Mouse (Mus musculus): ENCODE results near the gene Oxct2a. TPM values are rescaled to one million over a fixed set of nuclear protein-coding genes. Genes with fewer than 3 reads are reported as not detected.
A peak's percentile ranks its signal among the peaks of the same experiment; 100 is the strongest.
"Not testable (repeated sequence)": the region's sequence is repeated elsewhere in the genome, so short reads cannot be mapped to it uniquely, and the experiment has no call there.

Oxct2a gene
- total and polyA plus RNA-seq, 3 experiments: 0.08 TPM; not detected in 2

GRCm38 (mm10) chr4:123286790-123287189 lies 36.6 kb downstream of the Oxct2a start:
- Histone ChIP-seq H3K4me3 (replicated peaks in 1 of 3; ENCODE audit: low read depth in 2 of 3, low read length in 2 of 3, poor library complexity in 1 of 3) (no peak overlapping the region), H3K36me3 (replicated peaks in 1 of 2; ENCODE audit: control insufficient read depth in 1 of 2, insufficient read depth in 1 of 2, low read length in 1 of 2) (peaks cover 47 to 78% of the 10 kb centered on the region in 2 experiments), H3K9me3 (replicated peaks; ENCODE audit: low read length) (no peaks in the 10 kb centered on the region), H3K9ac (ENCODE audit: insufficient read depth, low read depth) (no peak overlapping the region), H3K27ac (ENCODE audit: insufficient read depth, low read depth) (no peak overlapping the region), H3K27me3 (replicated peaks) (no peaks in the 10 kb centered on the region), H3K4me1 (ENCODE audit: control insufficient read depth in 1 of 2, insufficient read depth in 2 of 2) (peaks cover 6 to 38% of the 10 kb centered on the region in 2 experiments; a peak in 3 of 4 replicates), H3K4me2 (ENCODE audit: insufficient read depth, low read depth, poor library complexity, severe bottlenecking) (no peak overlapping the region), H3K79me2 (replicated peaks; ENCODE audit: control insufficient read depth, extremely low read depth, insufficient read depth, poor library complexity, severe bottlenecking) (peaks cover 72% of the 10 kb centered on the region)
- dilution Hi-C loops (cut with MboI; ENCODE audit: extremely low pct_ligation_motif_present, extremely low pct_unique_long_range_greater_than_20kb, low sequenced_read_pairs) (no loop called here), in situ Hi-C loops (cut with MboI; ENCODE audit: low pct_ligation_motif_present, low pct_unique_long_range_greater_than_20kb, low sequenced_read_pairs) (loop anchor here (25.0 kb wide), 1 partner anchor 551 kb away; no protein-coding TSS in a partner anchor)
- TF ChIP-seq HCFC1 (IDR thresholded peaks at IDR 0.05; ENCODE audit: low read depth, low read length) (no peak), PAX5 (IDR thresholded peaks at IDR 0.05; ENCODE audit: low read length) (no peak), E2F4 (IDR thresholded peaks at IDR 0.05; ENCODE audit: insufficient replicate concordance, low read depth, low read length) (no peak), TCF12 (IDR thresholded peaks at IDR 0.05; ENCODE audit: low read depth, low read length) (no peak)
- DNase-seq (ENCODE audit: extremely low read depth): no peak

- peak overlapping the region; percentile 77 for H3K9ac ChIP-seq (ENCODE audit: insufficient read depth, low read depth)
- H3K79me2 ChIP-seq (replicated peaks; ENCODE audit: control insufficient read depth, extremely low read depth, insufficient read depth, poor library complexity, severe bottlenecking): peaks cover 69% of the 10 kb centered on the region
- no peak for DNase-seq (ENCODE audit: extremely low read depth)
- dilution Hi-C loops (cut with MboI; ENCODE audit: extremely low pct_ligation_motif_present, extremely low pct_unique_long_range_greater_than_20kb, low sequenced_read_pairs) (no loop called here), in situ Hi-C loops (cut with MboI; ENCODE audit: low pct_ligation_motif_present, low pct_unique_long_range_greater_than_20kb, low sequenced_read_pairs) (loop anchor here (25.0 kb wide), 1 partner anchor 552 kb away; no protein-coding TSS in a partner anchor)
- no peaks in the 10 kb centered on the region for H3K9me3 ChIP-seq (replicated peaks; ENCODE audit: low read length)
- H3K27ac ChIP-seq (ENCODE audit: insufficient read depth, low read depth): no peak overlapping the region
- TF ChIP-seq SIN3A (IDR thresholded peaks at IDR 0.05; ENCODE audit: low read length) (0 out of 2 replicates have a peak, but pooled peaks have one; percentile 23), BHLHE40 (IDR thresholded peaks at IDR 0.05; ENCODE audit: low read depth, low read length) (no peak), E2F4 (IDR thresholded peaks at IDR 0.05; ENCODE audit: insufficient replicate concordance, low read depth, low read length) (no peak)
- H3K4me1 ChIP-seq (ENCODE audit: control insufficient read depth in 1 of 2, insufficient read depth in 2 of 2): peaks cover 6 to 38% of the 10 kb centered on the region in 2 experiments; a peak in 3 of 4 replicates
- H3K27me3 ChIP-seq (replicated peaks): no peaks in the 10 kb centered on the region
- peak overlapping the region; percentile 98 for H3K4me2 ChIP-seq (ENCODE audit: insufficient read depth, low read depth, poor library complexity, severe bottlenecking)
- peak overlapping the region; percentile 80 to 90 (median 86) for H3K4me3 ChIP-seq (replicated peaks in 1 of 3; ENCODE audit: low read depth in 2 of 3, low read length in 2 of 3, poor library complexity in 1 of 3)
- H3K36me3 ChIP-seq (replicated peaks in 1 of 2; ENCODE audit: control insufficient read depth in 1 of 2, insufficient read depth in 1 of 2, low read length in 1 of 2): peaks cover 32 to 61% of the 10 kb centered on the region in 2 experiments
These were observed 38.5 kb downstream of the Oxct2a start for GRCm38 (mm10) chr4:123284731-123285624.

- H3K27me3 ChIP-seq (replicated peaks); H3K9me3 ChIP-seq (replicated peaks; ENCODE audit: low read length); DNase-seq (ENCODE audit: extremely low read depth); H3K27ac ChIP-seq (ENCODE audit: insufficient read depth, low read depth); dilution Hi-C loops (cut with MboI; ENCODE audit: extremely low pct_ligation_motif_present, extremely low pct_unique_long_range_greater_than_20kb, low sequenced_read_pairs): not testable (repeated sequence)
- Histone ChIP-seq H3K9ac (ENCODE audit: insufficient read depth, low read depth) (peak overlapping the region; percentile 77), H3K4me2 (ENCODE audit: insufficient read depth, low read depth, poor library complexity, severe bottlenecking) (peak overlapping the region; percentile 98), H3K79me2 (replicated peaks; ENCODE audit: control insufficient read depth, extremely low read depth, insufficient read depth, poor library complexity, severe bottlenecking) (peaks cover 57% of the 10 kb centered on the region), H3K4me1 (ENCODE audit: control insufficient read depth in 1 of 2, insufficient read depth in 2 of 2) (peaks cover 6 to 33% of the 10 kb centered on the region in 2 experiments; a peak in 3 of 4 replicates), H3K36me3 (replicated peaks in 1 of 2; ENCODE audit: control insufficient read depth in 1 of 2, insufficient read depth in 1 of 2, low read length in 1 of 2) (peaks cover 19 to 48% of the 10 kb centered on the region in 2 experiments), H3K4me3 (replicated peaks in 1 of 3; ENCODE audit: low read depth in 2 of 3, low read length in 2 of 3, poor library complexity in 1 of 3) (peak overlapping the region; percentile 80 to 90 (median 86))
- in situ Hi-C loops (cut with MboI; ENCODE audit: low pct_ligation_motif_present, low pct_unique_long_range_greater_than_20kb, low sequenced_read_pairs): loop anchor here (25.0 kb wide), 1 partner anchor 554 kb away; no protein-coding TSS in a partner anchor
These were observed 39.8 kb downstream of the Oxct2a start for GRCm38 (mm10) chr4:123283675-123284064.
